Mouse (Mus musculus) spleen, adult 2 months (tissue): ENCODE data around the gene Slc25a18. TPM values are rescaled to one million over a fixed set of nuclear protein-coding genes. Genes with fewer than 3 reads are reported as not detected.

ENCODE experiments used
- DNase-seq, 2 experiments: peaks; one replicate each; pipeline versions ENCODE4 v3.0.0 to v3.0.0-alpha.2; 2012 to 2021; ENCODE audit warnings: low spot score in 2 of 2, low read depth in 1 of 2
- H3K27ac ChIP-seq: fragments of 200-500 bp; 2 replicates; pipeline ENCODE4 v1.5.1; 2012; ENCODE audit warnings: low read length, inconsistent platforms; ENCODE audit not compliant: insufficient read depth
- H3K27me3 ChIP-seq: fragments of 200-500 bp; 2 replicates; pipeline ENCODE4 v1.6.1; 2012; ENCODE audit warnings: mild to moderate bottlenecking, moderate library complexity, low read length, inconsistent platforms; ENCODE audit not compliant: control insufficient read depth, insufficient read depth
- H3K36me3 ChIP-seq: fragments of 200-500 bp; 2 replicates; pipeline ENCODE4 v1.6.1; 2012; ENCODE audit warnings: mild to moderate bottlenecking, low read length, inconsistent platforms; ENCODE audit not compliant: control insufficient read depth, insufficient read depth
- H3K4me1 ChIP-seq: fragments of 200-500 bp; 2 replicates; pipeline ENCODE4 v1.6.1; 2011; ENCODE audit warnings: inconsistent platforms; ENCODE audit not compliant: control insufficient read depth, insufficient read depth, insufficient read length
- H3K4me3 ChIP-seq: fragments of 200-500 bp; 2 replicates; pipeline ENCODE4 v1.5.1; 2011; ENCODE audit warnings: mild to moderate bottlenecking, inconsistent platforms; ENCODE audit not compliant: insufficient read depth, insufficient read length; ENCODE audit errors: extremely low read depth
- CTCF ChIP-seq: fragments of 200-500 bp; IDR thresholded peaks from 2 replicates; pipeline ENCODE4 v1.5.1; 2011; ENCODE audit warnings: mild to moderate bottlenecking, inconsistent platforms; ENCODE audit not compliant: insufficient read depth, insufficient read length, insufficient replicate concordance; ENCODE audit errors: extremely low read depth
- POLR2A ChIP-seq: fragments of 200-500 bp; IDR thresholded peaks from 2 replicates; pipeline ENCODE4 v1.6.1; 2011; ENCODE audit warnings: low read depth, low read length, inconsistent platforms
- WGBS: fragments of 180-500 bp; shearing (Covaris S2); methylation state at CpG from one replicate; pipeline ENCODE4 v1.1.7; 2018; 5-methylcytosine and 5-hydroxymethylcytosine counted together
- polyA plus RNA-seq: library from polyadenylated mRNA; depleted of rRNA; stranded (reverse); fragments of >200 nt; gene quantifications from 2 replicates; pipeline ENCODE4 v1.2.3, GENCODE M21; 2012

Slc25a18 gene
- polyA plus RNA-seq, 1 experiment = 0.14 TPM

GRCm38 (mm10) chr6:120784351-120784750 lies 11.0 kb downstream of the Slc25a18 start:
- Histone ChIP-seq H3K27ac (no peak overlapping the region), H3K4me1 (no peaks in the 10 kb centered on the region), H3K36me3 (no peaks in the 10 kb centered on the region), H3K27me3 (no peaks in the 10 kb centered on the region), H3K4me3 (no peak overlapping the region)
- TF ChIP-seq POLR2A = no peak
- no peak for TF ChIP-seq CTCF
- DNase-seq = no peak
- 91% methylated on average over 7 of the region's 7 CpGs for WGBS

GRCm38 (mm10) chr6:120788068-120788607 lies 14.8 kb downstream of the Slc25a18 start:
- WGBS = 83% methylated on average over 5 of the region's 5 CpGs
- no peak for DNase-seq
- Histone ChIP-seq H3K27ac (no peak overlapping the region), H3K27me3 (no peaks in the 10 kb centered on the region), H3K36me3 (peaks cover 8% of the 10 kb centered on the region), H3K4me3 (no peak overlapping the region), H3K4me1 (no peaks in the 10 kb centered on the region)
- no peak for TF ChIP-seq POLR2A

GRCm38 (mm10) chr6:120788904-120789303 lies 15.5 kb downstream of the Slc25a18 start:
- TF ChIP-seq CTCF (no peak), POLR2A (no peak)
- Histone ChIP-seq H3K4me3 (no peak overlapping the region), H3K36me3 (peaks cover 12% of the 10 kb centered on the region), H3K27me3 (no peaks in the 10 kb centered on the region), H3K4me1 (no peaks in the 10 kb centered on the region), H3K27ac (no peak overlapping the region)
- DNase-seq = peak in 1 of 2 experiments; percentile 22

DNA sequence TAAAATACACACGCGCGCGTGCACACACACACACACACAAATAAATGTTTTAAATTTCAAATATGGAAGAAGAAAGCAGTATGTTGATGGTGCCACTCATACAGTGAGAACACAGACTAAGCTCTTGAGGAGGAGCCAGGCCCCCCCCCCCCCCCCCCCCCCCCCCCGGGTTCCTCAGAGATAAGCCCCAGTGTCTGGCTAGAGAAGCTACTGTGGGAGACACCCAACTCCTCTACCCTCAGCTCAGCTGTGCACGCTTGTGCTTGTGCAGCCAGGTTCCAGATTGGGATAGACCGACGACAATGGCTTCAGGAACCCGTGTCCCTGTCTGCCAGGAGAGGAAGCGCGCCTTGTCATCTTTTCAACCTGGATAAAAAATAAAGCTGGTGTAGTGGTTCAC lies 16.8 kb downstream of the Slc25a18 start:
- no peaks in the 10 kb centered on the region for H3K4me1 ChIP-seq
- H3K27me3 ChIP-seq = no peaks in the 10 kb centered on the region
- TF ChIP-seq CTCF (no peak), POLR2A (no peak)
- WGBS = 78% methylated on average over 11 of the region's 11 CpGs
- H3K4me3 ChIP-seq = no peak overlapping the region
- H3K27ac ChIP-seq = no peak overlapping the region
- H3K36me3 ChIP-seq = peaks cover 18% of the 10 kb centered on the region
- no peak for DNase-seq

DNA sequence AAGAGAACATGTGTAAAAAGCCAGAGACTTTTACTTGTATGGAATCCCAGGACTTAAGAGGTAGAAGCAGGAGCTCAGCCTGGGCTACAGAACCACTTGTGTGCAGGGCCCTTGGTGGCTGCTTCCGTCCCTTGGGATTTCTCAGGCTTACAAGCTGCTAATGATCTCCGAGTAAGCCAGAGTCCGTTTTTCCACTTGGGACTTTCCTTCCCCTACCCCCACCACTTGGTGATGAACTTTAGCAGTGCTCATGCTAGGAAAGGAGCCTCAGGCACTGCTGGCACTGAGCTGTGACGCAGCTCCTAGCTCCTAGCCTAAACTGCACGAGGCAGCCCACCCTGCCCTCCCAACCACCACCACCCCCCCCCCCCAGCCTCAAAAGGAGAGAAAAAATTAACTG lies 17.3 kb downstream of the Slc25a18 start:
- Histone ChIP-seq H3K27ac (no peak overlapping the region), H3K4me1 (no peaks in the 10 kb centered on the region), H3K4me3 (no peak overlapping the region), H3K27me3 (no peaks in the 10 kb centered on the region), H3K36me3 (peaks cover 23% of the 10 kb centered on the region)
- TF ChIP-seq CTCF = no peak
- TF ChIP-seq POLR2A = no peak
- DNase-seq = no peak
- 81% methylated on average over 5 of the region's 5 CpGs for WGBS

- Histone ChIP-seq H3K27ac (no peak overlapping the region), H3K4me1 (no peaks in the 10 kb centered on the region), H3K27me3 (no peaks in the 10 kb centered on the region), H3K36me3 (peaks cover 38% of the 10 kb centered on the region), H3K4me3 (no peak overlapping the region)
- no peak for TF ChIP-seq CTCF
- no peak for TF ChIP-seq POLR2A
- 91% methylated on average over 8 of the region's 8 CpGs for WGBS
- DNase-seq = no peak
These were observed 19.6 kb downstream of the Slc25a18 start for GRCm38 (mm10) chr6:120792947-120793346.

- no peak for DNase-seq
- H3K4me1 ChIP-seq = no peaks in the 10 kb centered on the region; the same call in 1 of the 2 replicates
- H3K36me3 ChIP-seq = peaks cover 48% of the 10 kb centered on the region
- 75% methylated on average over 5 of the region's 5 CpGs for WGBS
- TF ChIP-seq CTCF (no peak), POLR2A (no peak)
- no peak overlapping the region for H3K27ac ChIP-seq
- H3K4me3 ChIP-seq = no peak overlapping the region
- no peaks in the 10 kb centered on the region for H3K27me3 ChIP-seq
These were observed 22.2 kb downstream of the Slc25a18 start for GRCm38 (mm10) chr6:120795422-120796086.
